Mouse (Mus musculus): Measurements from ENCODE around the gene Oaz2. TPM values are rescaled to one million over a fixed set of nuclear protein-coding genes. Genes with fewer than 3 reads are reported as not detected.
A peak's percentile ranks its signal among the peaks of the same experiment; 100 is the strongest.

Gene Oaz2
- polyA plus RNA-seq, 1 experiment from 2014 or later, result 407 TPM

DNA sequence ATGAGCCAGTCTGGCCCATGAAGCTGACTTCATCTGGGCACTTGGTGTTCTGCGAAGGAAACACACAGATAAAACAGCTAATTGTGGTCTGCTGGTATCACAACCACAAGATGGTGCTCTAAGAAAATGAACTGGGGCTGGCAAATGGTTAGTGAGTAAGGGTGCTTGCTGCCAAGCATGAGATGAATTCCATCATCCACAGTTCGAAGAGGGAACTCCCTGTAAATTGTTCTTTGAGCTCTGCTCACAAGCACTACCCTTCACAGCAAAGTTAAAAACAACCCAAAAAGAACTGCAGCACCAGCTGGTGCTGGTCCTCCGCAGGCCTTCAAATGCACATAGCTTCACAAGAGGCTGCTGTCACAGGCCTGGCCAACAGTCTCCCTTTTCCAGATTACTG is 27.8 kb downstream of the Oaz2 start:
- ATAC-seq, result peak; percentile 36; the same call in 1 of the 2 replicates
- Histone ChIP-seq H3K4me3 (ENCODE audit: low read depth, low read length) (no peak overlapping the region), H3K4me1 (ENCODE audit: control insufficient read depth, insufficient read depth, low read length) (peaks cover 12% of the 10 kb centered on the region), H3K27me3 (ENCODE audit: control insufficient read depth, insufficient read depth, low read depth, low read length) (no peaks in the 10 kb centered on the region), H3K9me3 (replicated peaks; ENCODE audit: control insufficient read depth, low read length, poor library complexity, severe bottlenecking) (no peaks in the 10 kb centered on the region), H3K4me2 (ENCODE audit: low read length) (no peak overlapping the region), H3K9ac (ENCODE audit: low read depth, low read length) (no peak overlapping the region), H3K36me3 (ENCODE audit: control insufficient read depth, insufficient read depth, low read length) (peaks cover 10% of the 10 kb centered on the region), H3K27ac (ENCODE audit: low read length) (peak overlapping the region; percentile 43)
- WGBS, result 64% methylated on average over 3 of the region's 3 CpGs

DNA sequence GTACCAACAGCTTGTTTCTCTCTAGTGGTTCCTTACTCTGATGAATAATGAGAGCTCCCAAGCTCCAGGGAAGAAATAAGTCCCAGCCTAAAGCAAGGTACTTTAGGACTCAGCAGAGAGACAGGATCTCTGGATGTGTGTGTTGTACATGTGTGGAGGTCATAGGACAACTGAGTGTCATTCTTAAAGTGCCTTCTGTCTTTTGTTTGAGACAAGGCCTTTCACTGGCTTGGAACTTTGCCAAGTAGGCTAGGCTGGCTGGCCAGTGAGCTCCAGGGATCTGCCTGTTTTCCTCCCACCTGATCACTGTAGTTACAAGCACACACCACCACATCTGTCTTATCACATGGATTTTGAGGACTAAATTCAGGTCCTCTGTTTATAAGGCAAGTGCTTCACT is 28.5 kb downstream of the Oaz2 start:
- no peak for ATAC-seq
- Histone ChIP-seq H3K4me1 (ENCODE audit: control insufficient read depth, insufficient read depth, low read length) (peaks cover 12% of the 10 kb centered on the region), H3K36me3 (ENCODE audit: control insufficient read depth, insufficient read depth, low read length) (peaks cover 15% of the 10 kb centered on the region), H3K27ac (ENCODE audit: low read length) (peak overlapping the region; percentile 43; the same call in 1 of the 2 replicates), H3K9me3 (replicated peaks; ENCODE audit: control insufficient read depth, low read length, poor library complexity, severe bottlenecking) (no peaks in the 10 kb centered on the region), H3K4me3 (ENCODE audit: low read depth, low read length) (no peak overlapping the region), H3K4me2 (ENCODE audit: low read length) (no peak overlapping the region), H3K27me3 (ENCODE audit: control insufficient read depth, insufficient read depth, low read depth, low read length) (no peaks in the 10 kb centered on the region), H3K9ac (ENCODE audit: low read depth, low read length) (no peak overlapping the region)

DNA sequence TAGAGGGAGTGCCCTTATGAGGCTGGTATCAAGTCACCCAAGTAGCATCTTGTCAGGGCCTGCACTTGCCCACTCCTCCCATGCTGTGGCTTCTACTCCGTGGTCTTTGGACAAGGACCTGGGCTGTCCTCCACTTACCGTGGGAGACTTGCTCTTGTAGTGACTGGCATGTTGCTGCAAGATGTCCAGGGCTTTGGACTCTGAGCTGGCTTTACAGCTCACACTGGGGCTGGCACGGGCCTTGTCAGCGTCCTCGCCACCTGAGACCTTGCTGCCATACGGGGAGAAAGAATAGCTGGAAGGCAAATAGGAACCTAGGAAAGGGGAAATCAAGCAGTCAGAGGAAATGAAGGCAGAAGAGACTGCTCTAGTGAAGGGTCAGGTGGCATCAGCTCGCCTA is 29.6 kb downstream of the Oaz2 start:
- WGBS, result 87% methylated on average over 7 of the region's 7 CpGs
- no peak overlapping the region for H3K9ac ChIP-seq (ENCODE audit: low read depth, low read length)

DNA sequence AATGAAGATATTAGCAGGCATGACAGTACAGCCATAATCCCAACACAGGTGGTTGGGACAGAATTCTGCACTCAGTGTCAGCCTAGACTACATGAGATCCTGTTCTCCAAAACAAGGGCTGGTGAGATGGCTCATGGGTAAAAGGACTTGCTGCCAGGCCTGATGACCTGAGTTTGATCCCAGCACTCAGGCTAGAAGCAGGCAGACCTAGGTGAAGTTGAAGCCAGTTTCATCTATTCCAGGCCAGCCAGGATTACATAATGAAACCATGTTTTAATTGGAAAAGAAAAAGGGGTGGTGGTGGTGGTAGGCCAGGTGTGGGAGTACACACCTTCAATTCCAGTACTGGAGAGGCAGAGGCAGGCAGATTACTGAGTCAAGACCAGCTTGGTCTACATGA is 30.2 kb downstream of the Oaz2 start:
- H3K36me3 ChIP-seq (ENCODE audit: control insufficient read depth, insufficient read depth, low read length), result peaks cover 11% of the 10 kb centered on the region
- peaks cover 7% of the 10 kb centered on the region; the same call in 1 of the 2 replicates for H3K4me1 ChIP-seq (ENCODE audit: control insufficient read depth, insufficient read depth, low read length)
- no peak overlapping the region for H3K9ac ChIP-seq (ENCODE audit: low read depth, low read length)

More for the DNA sequence above, 29.6 kb downstream of the Oaz2 start:
- Histone ChIP-seq H3K36me3 (ENCODE audit: control insufficient read depth, insufficient read depth, low read length) (peaks cover 13% of the 10 kb centered on the region), H3K4me3 (ENCODE audit: low read depth, low read length) (no peak overlapping the region), H3K9me3 (replicated peaks; ENCODE audit: control insufficient read depth, low read length, poor library complexity, severe bottlenecking) (no peaks in the 10 kb centered on the region), H3K27ac (ENCODE audit: low read length) (no peak overlapping the region), H3K4me2 (ENCODE audit: low read length) (no peak overlapping the region), H3K27me3 (ENCODE audit: control insufficient read depth, insufficient read depth, low read depth, low read length) (no peaks in the 10 kb centered on the region), H3K4me1 (ENCODE audit: control insufficient read depth, insufficient read depth, low read length) (peaks cover 7% of the 10 kb centered on the region; the same call in 1 of the 2 replicates)
- ATAC-seq, result no peak

DNA sequence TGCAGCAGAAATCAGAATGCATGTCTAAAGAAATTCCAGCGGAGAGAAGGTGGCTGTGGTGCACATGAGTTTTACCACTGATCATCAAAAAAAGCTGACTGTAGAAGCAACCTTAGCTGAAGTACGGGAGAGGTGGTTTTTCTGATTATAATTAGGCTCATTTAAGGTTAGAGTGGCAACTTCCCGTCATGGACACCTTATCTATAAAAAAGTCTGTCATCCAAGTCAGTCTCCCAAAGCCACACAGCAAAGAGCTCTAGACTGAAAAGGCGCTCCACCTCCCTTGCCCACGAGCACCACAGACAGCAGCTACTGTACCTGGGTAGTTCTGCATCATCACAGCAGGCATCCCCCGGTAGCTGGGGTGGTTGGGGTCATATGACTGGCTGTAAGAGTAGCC is 32.7 kb downstream of the Oaz2 start:
- WGBS, result 83% methylated on average over 6 of the region's 6 CpGs

More for the DNA sequence above, 30.2 kb downstream of the Oaz2 start:
- Histone ChIP-seq H3K4me3 (ENCODE audit: low read depth, low read length) (no peak overlapping the region), H3K4me2 (ENCODE audit: low read length) (no peak overlapping the region), H3K9me3 (replicated peaks; ENCODE audit: control insufficient read depth, low read length, poor library complexity, severe bottlenecking) (no peaks in the 10 kb centered on the region), H3K27ac (ENCODE audit: low read length) (no peak overlapping the region), H3K27me3 (ENCODE audit: control insufficient read depth, insufficient read depth, low read depth, low read length) (no peaks in the 10 kb centered on the region)
- ATAC-seq, result no peak

DNA sequence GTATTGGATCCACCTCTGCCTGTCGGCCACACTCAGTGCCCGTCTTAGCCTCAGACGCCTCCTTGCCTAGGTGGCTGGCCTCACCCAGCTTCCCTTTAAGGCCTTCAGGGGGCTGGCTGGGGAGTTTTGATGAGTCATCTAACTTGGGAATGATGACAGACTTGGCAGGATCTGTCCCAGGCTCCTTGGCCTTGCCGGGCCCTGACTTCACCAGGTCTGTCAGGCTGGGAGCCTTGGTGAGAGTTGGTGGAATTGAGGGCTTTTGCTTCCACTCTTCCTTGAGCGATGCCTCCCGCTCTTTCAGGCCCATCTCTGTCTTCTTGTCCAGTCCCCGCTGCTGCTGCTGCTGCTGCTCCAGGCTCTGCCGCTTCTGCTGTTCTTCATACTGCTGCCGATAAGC is 34.5 kb downstream of the Oaz2 start:
- no peak overlapping the region for H3K4me2 ChIP-seq (ENCODE audit: low read length)
- H3K4me1 ChIP-seq (ENCODE audit: control insufficient read depth, insufficient read depth, low read length), result peaks cover 2% of the 10 kb centered on the region; the same call in 1 of the 2 replicates
- H3K27me3 ChIP-seq (ENCODE audit: control insufficient read depth, insufficient read depth, low read depth, low read length), result no peaks in the 10 kb centered on the region
- WGBS, result 96% methylated on average over 9 of the region's 9 CpGs
- no peak for ATAC-seq
- no peak overlapping the region for H3K27ac ChIP-seq (ENCODE audit: low read length)
- no peaks in the 10 kb centered on the region for H3K9me3 ChIP-seq (replicated peaks; ENCODE audit: control insufficient read depth, low read length, poor library complexity, severe bottlenecking)
- peaks cover 25% of the 10 kb centered on the region for H3K36me3 ChIP-seq (ENCODE audit: control insufficient read depth, insufficient read depth, low read length)
- no peak overlapping the region for H3K4me3 ChIP-seq (ENCODE audit: low read depth, low read length)
- H3K9ac ChIP-seq (ENCODE audit: low read depth, low read length), result no peak overlapping the region

More for the DNA sequence above, 32.7 kb downstream of the Oaz2 start:
- Histone ChIP-seq H3K4me3 (ENCODE audit: low read depth, low read length) (no peak overlapping the region), H3K4me1 (ENCODE audit: control insufficient read depth, insufficient read depth, low read length) (peaks cover 7% of the 10 kb centered on the region; the same call in 1 of the 2 replicates), H3K27ac (ENCODE audit: low read length) (no peak overlapping the region), H3K27me3 (ENCODE audit: control insufficient read depth, insufficient read depth, low read depth, low read length) (no peaks in the 10 kb centered on the region), H3K4me2 (ENCODE audit: low read length) (no peak overlapping the region), H3K36me3 (ENCODE audit: control insufficient read depth, insufficient read depth, low read length) (peaks cover 25% of the 10 kb centered on the region), H3K9ac (ENCODE audit: low read depth, low read length) (no peak overlapping the region), H3K9me3 (replicated peaks; ENCODE audit: control insufficient read depth, low read length, poor library complexity, severe bottlenecking) (no peaks in the 10 kb centered on the region)
- no peak for ATAC-seq

DNA sequence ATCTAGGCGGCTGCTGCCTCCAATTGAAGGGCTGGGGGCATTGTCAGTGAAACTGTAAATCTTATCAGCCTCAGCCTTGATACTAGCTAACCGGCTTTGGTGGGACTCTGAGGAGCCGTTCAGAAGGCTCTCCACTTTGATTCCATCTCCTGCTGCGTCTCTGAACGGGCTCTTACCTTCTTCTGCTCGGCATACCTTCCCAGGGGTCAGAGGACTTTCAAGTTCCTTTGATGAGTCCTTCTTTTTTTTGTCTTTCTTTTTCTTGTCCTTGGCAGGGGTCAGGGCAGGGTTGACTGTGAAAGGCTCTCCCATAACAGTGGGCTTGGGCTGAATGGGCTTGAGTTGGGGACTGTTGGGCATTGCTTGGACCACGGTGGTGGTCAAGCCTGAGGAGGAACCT is 35.4 kb downstream of the Oaz2 start:
- Histone ChIP-seq H3K4me1 (ENCODE audit: control insufficient read depth, insufficient read depth, low read length) (peaks cover 2% of the 10 kb centered on the region; the same call in 1 of the 2 replicates), H3K4me3 (ENCODE audit: low read depth, low read length) (no peak overlapping the region), H3K36me3 (ENCODE audit: control insufficient read depth, insufficient read depth, low read length) (peaks cover 25% of the 10 kb centered on the region), H3K9me3 (replicated peaks; ENCODE audit: control insufficient read depth, low read length, poor library complexity, severe bottlenecking) (no peaks in the 10 kb centered on the region), H3K27ac (ENCODE audit: low read length) (no peak overlapping the region), H3K4me2 (ENCODE audit: low read length) (no peak overlapping the region), H3K9ac (ENCODE audit: low read depth, low read length) (no peak overlapping the region), H3K27me3 (ENCODE audit: control insufficient read depth, insufficient read depth, low read depth, low read length) (no peaks in the 10 kb centered on the region)
- no peak for ATAC-seq
- WGBS, result 85% methylated on average over 7 of the region's 7 CpGs

DNA sequence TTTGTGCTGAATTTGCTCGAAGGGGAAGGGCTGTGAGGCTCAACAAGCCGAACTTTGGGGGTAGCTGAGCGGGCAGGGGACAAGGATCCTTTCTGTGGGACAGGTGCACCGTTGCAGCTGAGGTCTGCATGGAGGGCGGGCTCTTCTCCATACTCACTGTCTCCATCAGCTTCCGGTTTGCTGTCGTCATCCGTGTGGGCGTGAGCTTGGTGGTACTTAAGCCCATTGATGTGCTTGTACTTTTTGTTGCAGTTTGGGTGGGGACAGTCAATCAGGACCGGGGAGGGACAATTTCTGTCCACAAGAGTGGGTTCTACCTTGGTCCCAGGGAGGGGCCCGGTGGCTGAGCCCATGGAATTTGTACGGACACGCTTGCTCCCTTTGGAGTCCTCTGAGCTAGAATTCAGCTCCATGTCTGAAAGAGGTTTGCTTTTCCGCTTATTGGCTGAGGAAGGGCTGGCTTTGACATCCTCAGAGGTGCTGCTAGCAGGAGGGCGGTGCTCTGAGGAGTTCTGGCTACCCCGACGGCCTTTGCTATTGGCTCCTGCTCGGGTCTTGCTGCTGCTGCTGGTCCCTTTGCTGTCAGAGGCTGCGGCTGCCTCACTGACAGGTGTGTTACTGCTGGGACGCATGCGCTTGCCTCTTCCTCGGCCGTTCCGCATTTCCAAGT is 36.3 kb downstream of the Oaz2 start:
- peaks cover 22% of the 10 kb centered on the region for H3K36me3 ChIP-seq (ENCODE audit: control insufficient read depth, insufficient read depth, low read length)
- no peak overlapping the region for H3K4me3 ChIP-seq (ENCODE audit: low read depth, low read length)
- H3K9me3 ChIP-seq (replicated peaks; ENCODE audit: control insufficient read depth, low read length, poor library complexity, severe bottlenecking), result no peaks in the 10 kb centered on the region
- H3K9ac ChIP-seq (ENCODE audit: low read depth, low read length), result no peak overlapping the region
- 93% methylated on average over 24 of the region's 24 CpGs for WGBS
- H3K4me1 ChIP-seq (ENCODE audit: control insufficient read depth, insufficient read depth, low read length), result peaks cover 2% of the 10 kb centered on the region; the same call in 1 of the 2 replicates
- H3K4me2 ChIP-seq (ENCODE audit: low read length), result no peak overlapping the region
- no peak overlapping the region for H3K27ac ChIP-seq (ENCODE audit: low read length)
- ATAC-seq, result no peak
- H3K27me3 ChIP-seq (ENCODE audit: control insufficient read depth, insufficient read depth, low read depth, low read length), result no peaks in the 10 kb centered on the region

DNA sequence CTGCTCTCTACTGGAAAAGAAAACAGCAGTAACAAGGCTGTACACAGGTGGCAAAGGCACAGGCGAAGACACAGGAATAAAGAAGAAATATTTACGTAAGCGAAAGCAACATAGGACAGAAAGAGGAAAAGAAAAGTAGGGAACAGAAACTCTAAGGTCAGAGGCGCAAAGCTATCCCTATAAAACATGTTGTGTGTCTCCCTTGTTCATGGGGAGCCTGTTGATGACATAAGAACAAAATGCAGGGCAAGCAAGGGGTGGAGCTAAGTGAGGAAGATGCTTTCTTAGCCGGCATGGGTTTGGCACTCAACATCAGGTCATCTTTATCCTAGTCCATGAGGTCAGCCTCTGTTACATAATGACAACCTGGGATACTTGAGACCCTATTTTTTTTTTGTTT is 50.4 kb downstream of the Oaz2 start:
- WGBS, result 85% methylated on average over 5 of the region's 5 CpGs

More for the DNA sequence above, 50.4 kb downstream of the Oaz2 start:
- Histone ChIP-seq H3K9ac (ENCODE audit: low read depth, low read length) (no peak overlapping the region), H3K4me2 (ENCODE audit: low read length) (no peak overlapping the region), H3K27me3 (ENCODE audit: control insufficient read depth, insufficient read depth, low read depth, low read length) (no peaks in the 10 kb centered on the region), H3K9me3 (replicated peaks; ENCODE audit: control insufficient read depth, low read length, poor library complexity, severe bottlenecking) (no peaks in the 10 kb centered on the region), H3K4me1 (ENCODE audit: control insufficient read depth, insufficient read depth, low read length) (peaks cover 17% of the 10 kb centered on the region), H3K27ac (ENCODE audit: low read length) (no peak overlapping the region), H3K36me3 (ENCODE audit: control insufficient read depth, insufficient read depth, low read length) (no peaks in the 10 kb centered on the region), H3K4me3 (ENCODE audit: low read depth, low read length) (no peak overlapping the region)
- no peak for ATAC-seq

Measured in midbrain, embryonic 16.5 days (tissue).